Mouse (Mus musculus) embryo, embryonic 10 days (tissue): ENCODE measurements around the gene Ptpra.
A peak's percentile ranks its signal among the peaks of the same experiment; 100 is the strongest.
"Not testable (repeated sequence)": the region's sequence is repeated elsewhere in the genome, so short reads cannot be mapped to it uniquely, and the experiment has no call there.

Experiments used
- DNase-seq: peaks from one replicate; pipeline ENCODE4 v3.0.0-alpha.2; 2015; ENCODE audit warnings: low spot score

The Ptpra gene

DNA sequence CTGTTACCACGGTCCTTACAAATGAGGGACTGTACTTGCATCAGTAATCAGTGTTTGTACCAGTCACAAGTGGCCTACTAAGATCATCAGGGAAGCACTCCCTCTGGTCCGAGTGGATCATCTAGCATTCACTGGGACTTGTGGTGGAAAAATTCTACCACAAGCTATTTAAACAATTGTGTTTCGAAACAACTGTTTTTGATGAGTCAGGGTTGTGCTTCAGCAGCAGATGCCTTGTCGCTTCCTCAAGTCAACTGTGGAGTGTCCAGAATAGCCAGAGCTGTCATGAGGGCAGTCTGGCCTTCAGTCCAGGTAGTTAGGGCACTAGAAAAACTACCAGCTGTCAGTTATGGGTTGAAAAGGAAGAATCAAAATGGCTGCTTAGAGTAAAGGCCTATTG lies 38.5 kb downstream of the Ptpra start:
- DNase-seq: no peak

DNA sequence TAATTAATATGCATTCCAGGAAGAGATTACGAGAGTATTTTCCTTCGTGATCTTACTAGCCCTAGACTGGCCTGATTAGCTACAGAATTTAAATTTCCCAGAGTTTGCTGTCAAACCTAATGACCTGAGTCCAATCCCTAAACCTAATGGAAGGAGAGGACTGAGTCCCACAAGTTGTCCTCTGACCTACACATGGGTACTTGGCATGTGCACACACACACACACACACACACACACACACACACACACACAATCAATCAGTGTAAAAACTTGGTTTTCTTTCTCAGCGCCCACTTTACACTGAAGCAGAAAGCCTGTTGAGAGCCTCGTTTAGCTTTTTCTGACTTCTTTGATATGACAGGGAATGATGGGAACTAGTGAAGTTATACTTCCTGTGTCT lies 41.1 kb downstream of the Ptpra start:
- peak; percentile 12 for DNase-seq

DNA sequence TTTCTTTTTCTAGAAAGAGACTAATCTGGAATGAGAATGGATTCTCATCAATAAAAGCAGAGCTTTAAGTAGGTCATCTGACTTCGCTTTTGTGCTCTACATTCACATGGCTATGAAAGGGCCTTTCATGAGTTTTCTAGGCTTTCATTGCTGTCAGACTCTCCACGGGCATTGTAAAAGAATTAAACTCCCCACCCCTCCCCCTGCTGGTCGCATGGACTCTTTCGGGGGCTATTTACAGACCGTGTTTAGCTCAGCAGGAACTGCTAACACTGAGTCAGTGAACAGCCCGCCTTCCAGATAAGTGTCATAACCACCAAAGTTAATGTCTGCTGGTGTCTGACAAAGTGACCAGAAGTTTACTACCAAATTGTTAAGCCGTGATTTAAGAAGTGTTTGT lies 41.5 kb downstream of the Ptpra start:
- DNase-seq: peak; percentile 61

DNA sequence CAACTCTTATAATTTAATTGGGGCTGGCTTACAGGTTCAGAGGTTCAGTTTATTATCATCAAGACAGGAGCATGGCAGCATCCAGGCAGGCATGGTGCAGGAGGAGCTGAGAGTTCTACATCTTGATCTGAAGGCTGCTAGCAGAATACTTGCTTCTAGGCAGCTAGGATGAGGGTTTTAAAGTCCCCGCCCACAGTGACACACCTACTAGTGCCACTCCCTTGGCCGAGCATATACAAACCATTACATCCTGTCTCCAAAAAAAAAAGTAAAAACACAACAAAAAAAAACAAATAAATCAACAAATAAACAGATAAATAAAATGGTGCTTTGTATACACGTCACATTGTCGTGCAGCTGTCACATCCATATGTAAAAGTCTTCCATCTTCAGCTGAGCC lies 45.0 kb downstream of the Ptpra start:
- DNase-seq: not testable (repeated sequence)

DNA sequence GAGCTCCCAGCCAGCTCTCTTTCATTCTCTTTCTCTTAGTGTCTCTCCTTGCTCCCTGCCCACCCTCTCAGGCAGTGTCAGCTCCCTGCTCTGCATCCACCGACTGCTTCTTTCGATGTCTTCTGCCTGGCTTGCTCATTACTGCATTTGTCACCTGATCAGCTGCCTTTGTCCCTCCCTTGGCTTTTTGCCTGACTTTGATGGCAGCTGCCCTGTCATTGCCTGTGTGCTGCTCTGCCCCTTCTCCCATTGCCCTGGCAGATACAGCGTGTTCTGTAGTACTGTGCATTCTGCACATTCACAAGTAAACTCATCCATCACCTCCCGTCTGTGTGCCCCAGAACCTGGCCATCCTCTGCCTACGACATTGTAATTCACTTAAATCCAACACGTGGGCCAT lies 46.0 kb downstream of the Ptpra start:
- DNase-seq: peak; percentile 42

DNA sequence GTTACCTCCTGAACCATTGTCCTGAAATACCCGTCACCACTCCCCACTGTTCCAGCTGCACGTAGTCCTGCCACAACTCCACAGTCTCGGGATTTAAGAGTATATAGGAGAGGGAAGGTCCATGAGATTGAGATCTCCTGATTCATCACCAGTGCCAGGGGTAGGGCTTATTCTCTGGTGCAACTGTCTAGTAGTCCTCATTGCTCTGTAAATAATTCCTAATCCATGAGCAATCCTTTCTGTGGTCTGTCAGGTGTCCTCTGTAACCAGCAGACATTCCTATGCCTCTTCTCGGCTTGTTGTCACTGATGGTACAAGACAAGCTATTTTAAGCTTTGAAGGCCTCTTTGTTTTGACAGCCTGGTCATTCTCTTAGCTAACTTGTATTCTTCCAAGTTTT lies 46.9 kb downstream of the Ptpra start:
- DNase-seq: no peak

DNA sequence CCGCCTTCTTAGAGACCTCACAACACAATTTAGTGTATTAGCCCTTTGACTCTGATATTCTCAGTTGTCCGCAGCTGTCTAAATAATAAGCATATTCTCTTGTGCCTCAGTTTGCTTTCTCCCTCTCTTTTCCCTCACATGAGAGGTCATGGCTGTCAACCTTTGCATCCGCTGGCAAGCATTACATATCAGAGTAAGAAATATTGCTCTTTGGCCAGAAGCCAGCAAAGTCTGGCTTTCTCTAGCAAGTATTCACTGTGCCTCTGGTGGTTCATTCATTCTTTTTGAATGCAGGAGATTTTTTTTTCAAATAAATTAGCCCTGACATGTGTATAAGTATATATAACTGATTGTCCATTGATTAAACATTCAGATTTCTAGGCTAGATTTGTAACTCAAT lies 49.5 kb downstream of the Ptpra start:
- no peak for DNase-seq

DNA sequence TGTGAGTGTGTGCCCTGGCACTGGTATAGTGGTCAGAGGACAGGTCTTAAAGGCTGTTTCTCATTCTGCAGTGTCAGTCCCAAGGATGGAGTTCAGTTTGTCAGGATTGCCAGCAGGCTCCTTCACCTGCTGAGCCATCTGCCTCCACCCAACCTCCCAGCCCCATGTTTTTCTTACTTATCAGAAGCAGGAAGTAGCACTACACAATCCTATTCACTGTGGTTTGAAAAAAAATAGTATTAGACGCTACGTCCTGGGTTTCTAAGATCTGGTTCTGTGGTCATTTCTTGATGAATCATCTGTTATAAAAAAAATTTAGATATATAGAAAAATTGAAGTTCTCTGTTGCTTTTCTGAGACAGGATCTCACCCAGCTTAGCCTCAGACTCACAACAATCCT lies 51.5 kb downstream of the Ptpra start:
- no peak for DNase-seq

DNA sequence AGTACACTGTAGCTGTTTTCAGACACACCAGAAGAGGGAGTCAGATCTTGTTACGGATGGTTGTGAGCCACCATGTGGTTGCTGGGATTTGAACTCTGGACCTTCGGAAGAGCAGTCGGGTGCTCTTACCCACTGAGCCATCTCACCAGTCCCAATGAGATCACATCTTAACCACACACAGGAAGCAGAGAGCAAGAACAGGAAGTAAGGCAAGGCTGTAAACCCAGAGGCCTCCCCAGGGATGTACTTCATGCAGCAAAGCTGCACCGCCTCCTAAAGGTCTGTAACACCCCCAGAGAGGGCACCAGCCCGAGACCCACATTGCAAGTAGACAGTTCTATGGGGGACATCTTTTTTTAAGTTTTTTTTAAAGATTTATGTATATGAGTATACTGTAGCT lies 61.5 kb downstream of the Ptpra start:
- not testable (repeated sequence) for DNase-seq

DNA sequence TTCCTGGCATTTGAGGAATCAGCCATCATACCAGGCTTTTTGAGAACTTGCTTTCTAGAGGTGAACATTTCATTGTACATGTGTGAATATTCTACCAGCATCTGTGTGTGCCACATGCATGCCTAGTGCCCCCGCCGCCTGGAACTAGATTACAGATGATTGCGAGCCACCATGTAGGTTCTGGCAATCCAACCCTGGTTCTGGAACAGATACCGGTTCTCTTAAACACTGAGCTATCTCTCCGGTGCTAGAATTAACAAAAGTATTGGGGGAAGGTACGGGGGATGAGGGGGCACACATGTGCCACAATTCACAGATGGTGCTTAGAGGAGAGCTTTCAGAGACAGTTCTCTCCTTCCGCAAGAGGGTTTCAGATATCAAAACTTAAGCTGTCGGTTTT lies 63.8 kb downstream of the Ptpra start:
- DNase-seq: no peak

DNA sequence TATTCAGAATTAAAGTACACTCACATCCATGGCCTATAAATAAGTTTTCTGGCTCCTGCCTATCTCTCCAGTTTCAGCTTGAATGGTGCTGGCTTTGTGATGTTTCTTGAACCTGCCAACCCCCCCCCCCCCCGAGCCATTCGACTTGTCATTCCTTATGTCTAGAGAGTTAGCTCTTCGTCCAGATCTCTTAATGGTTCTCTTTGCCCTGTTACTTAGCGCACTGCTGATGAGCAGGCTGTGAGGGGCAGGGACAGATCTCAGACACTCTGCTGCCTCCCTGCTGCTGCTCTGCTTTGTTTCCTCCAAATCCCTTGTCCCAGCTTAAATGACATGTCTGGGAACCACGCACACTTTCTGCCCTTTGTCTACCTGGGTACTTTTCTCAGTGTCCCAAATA lies 65.7 kb downstream of the Ptpra start:
- peak; percentile 25 for DNase-seq

DNA sequence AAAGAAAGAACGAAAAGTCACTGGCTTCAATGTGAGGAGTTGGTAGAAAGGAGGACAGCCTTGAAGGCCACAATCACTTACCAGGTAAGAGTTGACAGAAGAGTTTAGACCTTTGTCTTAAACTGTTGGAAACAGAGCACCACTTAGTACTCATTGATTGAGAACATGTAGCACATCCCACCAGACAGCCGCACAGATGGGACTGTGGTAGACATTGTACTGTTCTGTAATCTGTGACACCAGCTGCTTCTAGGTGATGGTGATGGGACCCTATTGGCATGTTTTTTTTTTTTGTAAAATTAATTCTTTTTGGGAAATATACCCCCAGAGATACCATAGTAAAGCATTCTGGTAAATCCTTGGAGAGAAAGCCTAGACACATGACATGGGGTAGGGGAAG lies 71.8 kb downstream of the Ptpra start:
- DNase-seq: no peak

DNA sequence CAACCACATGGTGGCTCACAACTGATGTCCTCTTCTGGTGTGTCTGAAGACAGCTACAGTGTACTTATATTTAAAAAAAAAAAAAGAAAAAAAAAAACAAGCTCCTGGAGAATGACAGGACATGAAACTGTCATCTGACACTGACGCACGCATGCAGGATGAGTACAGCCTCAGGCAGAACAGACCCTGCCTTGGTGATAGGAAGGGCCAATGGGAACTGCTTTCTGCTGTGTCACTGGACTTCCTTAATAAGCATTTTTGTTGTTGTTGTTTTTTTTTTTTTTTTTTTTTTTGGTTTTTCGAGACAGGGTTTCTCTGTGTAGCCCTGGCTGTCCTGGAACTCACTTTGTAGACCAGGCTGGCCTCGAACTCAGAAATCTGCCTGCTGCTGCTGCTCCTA lies 75.4 kb downstream of the Ptpra start:
- not testable (repeated sequence) for DNase-seq

DNA sequence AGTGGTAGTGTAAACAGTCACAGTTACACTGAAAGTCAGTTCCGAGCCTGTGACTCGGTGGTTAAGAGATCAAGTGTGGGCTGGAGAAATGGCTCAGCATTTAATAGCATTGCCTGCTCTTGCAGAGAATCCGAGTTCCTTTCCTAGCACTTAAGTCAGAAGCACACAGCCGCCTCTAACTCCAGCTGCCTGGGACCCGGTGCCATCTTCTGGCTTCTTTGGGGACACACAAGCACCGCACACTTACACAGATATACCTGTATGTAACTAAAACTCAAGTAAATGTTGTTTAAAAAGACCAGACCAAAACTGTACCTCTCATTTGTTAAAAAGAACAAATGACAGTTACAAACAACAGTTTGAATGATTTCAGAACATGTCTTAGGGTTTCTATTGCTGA lies 78.4 kb downstream of the Ptpra start:
- peak; percentile 9 for DNase-seq

DNA sequence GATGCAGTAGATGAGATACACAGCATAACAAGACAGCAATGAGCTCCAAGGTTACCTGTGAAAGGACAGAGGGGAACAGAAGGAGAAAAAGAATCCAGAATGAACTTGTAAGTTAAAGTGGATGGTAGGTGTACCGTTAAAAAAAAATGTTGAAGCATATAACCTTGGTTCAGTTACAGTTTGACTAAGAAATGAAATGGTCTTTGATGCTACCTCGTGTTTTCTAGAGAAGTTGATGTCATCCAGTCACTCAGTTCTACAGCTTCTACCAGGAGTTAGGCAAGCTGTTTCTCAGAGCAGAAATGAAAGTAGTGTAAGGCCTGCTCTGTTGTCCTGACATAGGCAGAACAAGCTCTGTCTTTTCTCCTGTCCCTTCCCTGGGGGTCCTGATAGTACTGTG lies 79.2 kb downstream of the Ptpra start:
- DNase-seq: no peak

DNA sequence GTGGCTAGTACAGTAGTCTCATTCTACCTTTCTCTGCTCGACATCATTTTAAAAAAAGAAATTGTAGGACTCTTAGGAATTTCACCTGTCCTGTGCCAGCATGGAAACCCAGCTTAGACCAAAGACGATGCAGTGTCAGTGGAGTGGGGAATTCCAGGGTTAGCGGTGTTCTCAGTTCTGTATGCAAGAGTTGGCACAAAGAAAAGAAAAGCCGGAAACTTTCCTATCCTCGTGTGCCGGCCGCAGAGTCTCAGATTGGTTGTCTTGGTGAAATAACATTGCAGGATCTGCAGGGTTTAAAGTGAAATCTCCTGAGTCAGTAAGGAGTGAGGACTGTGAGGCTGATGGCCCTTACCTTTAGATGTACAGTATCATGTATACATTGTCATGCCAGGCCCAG lies 79.8 kb downstream of the Ptpra start:
- DNase-seq: no peak

DNA sequence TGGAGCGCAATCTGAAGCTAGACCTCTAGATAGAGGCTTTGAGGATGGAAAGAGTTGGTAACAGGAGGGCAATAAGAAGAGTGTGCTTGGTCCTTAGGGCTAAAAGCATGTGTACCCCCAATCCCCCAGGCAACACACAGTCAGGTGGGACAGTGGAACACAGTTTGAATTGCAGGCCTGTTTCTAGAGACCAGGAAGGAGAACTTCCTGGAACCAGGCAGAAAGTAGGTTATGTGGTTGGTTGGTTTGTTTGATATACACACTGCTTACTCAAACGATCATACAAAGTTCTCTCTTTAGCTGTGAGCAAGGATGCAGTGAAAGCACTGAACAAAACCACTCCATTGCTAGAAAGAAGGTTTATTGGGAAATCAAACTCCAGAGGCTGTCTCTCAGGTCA lies 82.1 kb downstream of the Ptpra start:
- DNase-seq: no peak

DNA sequence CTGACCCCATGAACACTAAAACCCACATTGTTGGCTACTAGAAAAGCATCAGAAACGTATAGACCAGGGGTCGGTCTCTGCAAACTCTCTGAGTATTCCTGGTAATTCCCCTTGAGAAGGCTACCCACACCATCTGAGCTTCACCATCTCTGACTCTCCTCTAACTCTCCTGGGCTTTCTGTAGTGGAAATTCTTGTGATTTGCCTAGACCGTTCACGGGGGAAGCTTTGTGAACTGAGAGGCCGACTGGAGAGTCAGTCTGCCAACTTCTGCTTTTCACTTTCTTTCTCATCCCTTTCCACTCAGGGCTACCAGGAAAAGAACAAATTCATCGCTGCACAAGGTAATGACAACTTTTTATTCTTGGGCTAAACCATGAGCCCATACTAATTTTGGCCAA lies 84.9 kb downstream of the Ptpra start:
- no peak for DNase-seq

DNA sequence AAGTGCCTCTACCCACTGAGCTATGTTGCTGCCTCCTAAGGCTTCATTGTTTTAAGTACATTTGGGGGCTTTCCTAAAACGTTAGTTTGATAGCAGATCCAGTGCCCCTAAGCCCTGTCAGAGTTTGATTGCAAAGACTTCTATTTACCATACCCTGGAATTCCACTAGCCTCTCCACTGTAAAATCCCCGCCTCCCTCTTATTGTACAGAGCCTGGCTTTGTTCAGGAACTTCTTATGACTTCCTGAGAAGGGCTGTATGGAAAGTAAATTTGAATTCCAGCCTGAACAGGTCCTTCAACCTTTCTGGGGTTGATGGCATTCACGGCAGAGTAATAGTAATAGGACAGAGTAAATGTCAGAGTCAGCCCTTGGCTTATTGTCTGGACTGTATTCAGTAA lies 86.8 kb downstream of the Ptpra start:
- no peak for DNase-seq

DNA sequence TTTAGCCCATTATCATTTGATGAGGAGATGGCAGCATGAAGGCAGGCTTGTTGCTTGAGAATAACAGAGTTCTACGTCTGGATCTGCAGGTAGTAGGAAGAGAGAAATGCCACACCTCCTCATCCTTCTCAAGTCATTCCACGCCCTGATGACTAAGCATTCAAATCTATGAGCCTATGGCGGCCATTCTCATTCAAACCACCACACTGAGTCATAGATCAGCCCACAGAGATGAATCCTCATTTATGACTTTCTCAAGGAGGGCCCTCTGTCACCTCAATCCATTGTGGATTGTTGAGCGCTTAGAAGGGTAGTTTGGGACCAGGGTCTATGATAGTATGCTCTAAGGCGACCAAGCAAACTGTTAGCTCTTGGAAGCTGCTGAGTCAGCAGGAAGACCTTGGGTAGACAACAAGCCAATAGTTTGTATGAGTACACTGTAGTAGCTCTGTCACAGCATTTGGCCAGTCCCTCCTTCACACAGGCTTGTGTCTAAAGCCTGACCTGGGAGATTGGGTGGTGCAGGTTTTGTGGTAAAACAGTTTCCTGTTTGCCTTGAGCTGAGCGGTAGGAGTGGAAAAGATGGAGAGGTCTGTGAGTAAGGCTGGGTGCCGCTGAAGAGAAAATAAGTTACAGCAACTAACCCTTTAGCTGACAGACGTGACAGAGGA lies 88.9 kb downstream of the Ptpra start:
- no peak for DNase-seq

DNA sequence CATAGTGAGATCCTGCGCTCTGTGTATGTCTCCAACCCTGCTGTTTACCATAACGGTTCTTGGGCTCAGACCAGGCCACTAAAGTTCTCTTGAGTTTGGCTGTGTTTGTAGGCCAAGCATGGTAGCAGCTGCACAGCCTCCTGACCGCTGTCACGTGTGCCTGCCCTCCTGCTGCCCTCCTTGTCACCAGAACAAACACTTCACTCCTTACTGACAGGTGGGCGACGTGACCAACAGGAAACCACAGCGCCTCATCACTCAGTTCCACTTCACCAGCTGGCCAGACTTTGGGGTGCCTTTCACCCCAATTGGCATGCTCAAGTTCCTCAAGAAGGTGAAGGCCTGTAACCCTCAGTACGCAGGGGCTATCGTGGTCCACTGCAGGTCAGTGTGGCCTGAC lies 90.2 kb downstream of the Ptpra start:
- no peak for DNase-seq

DNA sequence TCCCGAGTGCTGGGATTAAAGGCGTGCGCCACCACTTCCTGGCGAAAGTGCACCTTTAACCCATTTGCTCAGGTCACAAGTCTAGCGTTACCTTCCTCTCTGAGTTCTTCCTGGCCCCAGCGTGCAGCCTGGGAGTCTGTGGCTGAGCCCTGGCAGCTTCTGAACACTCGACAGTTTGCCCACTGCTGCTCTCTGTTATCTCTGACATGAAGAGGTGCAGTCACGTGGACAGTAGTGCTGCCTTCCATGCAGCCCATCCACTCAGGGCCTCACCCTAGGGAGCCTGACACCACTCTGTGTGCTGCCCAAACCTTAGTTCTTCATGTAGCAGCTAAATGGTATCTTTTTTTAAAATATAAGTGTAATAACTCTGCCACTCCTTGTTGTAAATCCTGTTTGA lies 96.9 kb downstream of the Ptpra start:
- DNase-seq: no peak

DNA sequence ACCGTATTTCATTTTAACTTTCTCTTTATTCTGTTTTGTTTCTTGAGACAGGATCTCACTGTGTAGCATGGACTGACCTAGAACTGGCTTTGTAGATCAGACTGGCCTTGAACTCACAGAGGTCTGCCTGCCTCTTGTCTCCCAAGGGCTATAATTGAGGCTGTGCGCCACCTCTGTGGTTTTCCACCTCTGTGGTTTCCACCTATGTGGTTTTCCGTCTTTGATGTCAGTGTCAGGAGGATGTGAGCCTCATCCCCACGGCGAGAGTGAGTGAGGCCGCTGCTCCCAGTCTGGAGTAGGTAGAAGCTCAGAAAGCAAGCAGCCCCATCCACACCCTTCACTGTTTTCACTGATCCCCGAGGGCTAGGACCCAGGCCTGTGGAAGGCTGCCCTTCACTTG lies 104.8 kb downstream of the Ptpra start:
- DNase-seq: no peak

DNA sequence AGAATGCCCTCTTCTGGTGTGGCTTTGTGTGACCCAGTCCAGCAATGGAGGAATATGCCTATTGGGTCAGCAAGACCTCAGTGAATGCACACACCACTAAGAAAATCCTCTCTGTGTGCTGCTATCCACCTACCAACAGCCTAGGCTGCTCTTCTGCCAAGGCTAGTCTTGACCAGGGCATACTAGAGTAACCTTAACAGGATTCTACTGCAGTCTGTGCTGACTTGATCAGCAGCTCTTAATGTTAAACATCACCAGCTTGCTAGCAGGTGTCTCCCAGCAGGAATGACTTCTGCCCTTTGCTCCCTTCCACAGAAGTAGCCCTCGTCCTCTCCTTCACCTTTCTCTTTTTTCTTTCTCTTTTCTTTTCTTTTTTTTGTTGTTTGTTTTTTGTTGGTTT lies 106.2 kb downstream of the Ptpra start:
- no peak for DNase-seq

DNA sequence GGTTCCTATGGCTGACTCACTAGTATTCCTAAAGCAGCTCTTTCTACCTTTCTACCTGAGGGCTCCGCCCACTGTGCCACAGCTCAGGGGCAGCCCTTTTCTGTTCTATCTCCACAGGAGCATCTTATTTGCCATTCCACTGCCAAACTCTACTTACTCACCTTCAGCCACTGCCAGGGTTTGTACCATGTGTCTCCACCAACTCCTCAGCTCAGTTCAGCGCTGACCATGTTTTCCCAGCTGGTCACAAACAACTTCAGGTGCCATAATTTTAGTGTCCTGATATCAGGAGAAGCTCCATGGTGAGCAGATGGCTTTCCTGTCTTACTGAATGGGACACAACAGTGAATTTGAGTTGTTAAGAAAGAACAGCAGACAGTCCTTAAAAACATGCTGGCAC lies 107.4 kb downstream of the Ptpra start:
- no peak for DNase-seq
